Mouse (Mus musculus) limb, embryonic 12.5 days (tissue): ENCODE results near the gene Bcl2l12. TPM values are rescaled to one million over a fixed set of nuclear protein-coding genes. Genes with fewer than 3 reads are reported as not detected.

Experiments
- ATAC-seq: fragments of 200-750 bp; cut with Nextera tagmentation; 2 replicates; pipeline ENCODE4 v1.8.0; 2017; ENCODE audit warnings: low read depth, moderate TSS enrichment; ENCODE audit not compliant: insufficient number of reproducible peaks, insufficient read depth, low FRiP score, low TSS enrichment
- H3K27ac ChIP-seq: fragments of 300-500 bp; sonication (generic); 2 replicates; pipeline ENCODE4 v1.5.1; 2016; ENCODE audit warnings: mild to moderate bottlenecking, moderate library complexity
- H3K27me3 ChIP-seq: fragments of 300-500 bp; sonication (generic); 2 replicates; pipeline ENCODE4 v1.6.1; 2016; ENCODE audit warnings: mild to moderate bottlenecking, moderate library complexity
- H3K36me3 ChIP-seq: fragments of 300-500 bp; sonication (generic); 2 replicates; pipeline ENCODE4 v1.6.1; 2016; ENCODE audit warnings: mild to moderate bottlenecking, moderate library complexity
- H3K4me1 ChIP-seq: fragments of 300-500 bp; sonication (generic); replicated peaks from 2 replicates; pipeline ENCODE4 v1.6.1; 2016
- H3K4me2 ChIP-seq: fragments of 300-500 bp; sonication (generic); 2 replicates; pipeline ENCODE4 v1.6.1; 2016; ENCODE audit warnings: mild to moderate bottlenecking, moderate library complexity
- H3K4me3 ChIP-seq: fragments of 300-500 bp; sonication (generic); replicated peaks from 2 replicates; pipeline ENCODE4 v1.5.1; 2016; ENCODE audit warnings: mild to moderate bottlenecking
- H3K9ac ChIP-seq: fragments of 300-500 bp; sonication (generic); replicated peaks from 2 replicates; pipeline ENCODE4 v1.6.1; 2016; ENCODE audit warnings: mild to moderate bottlenecking, moderate library complexity
- H3K9me3 ChIP-seq: fragments of 300-500 bp; sonication (generic); 2 replicates; pipeline ENCODE4 v1.6.1; 2016; ENCODE audit warnings: mild to moderate bottlenecking, moderate library complexity
- WGBS: fragments of 180-500 bp; shearing (Covaris S2); methylation state at CpG from one replicate; pipeline ENCODE4 v1.1.7; 2016; 5-methylcytosine and 5-hydroxymethylcytosine counted together
- polyA plus RNA-seq: library from polyadenylated mRNA; unstranded; fragments of >200 nt; fragmentation: Nextera tagmentation; extraction: Ambion mirVana; gene quantifications from 2 replicates; pipeline ENCODE4 v1.2.1, GENCODE M21; 2016

Bcl2l12 gene
- polyA plus RNA-seq, 1 experiment from 2014 or later, result 96.8 TPM

DNA sequence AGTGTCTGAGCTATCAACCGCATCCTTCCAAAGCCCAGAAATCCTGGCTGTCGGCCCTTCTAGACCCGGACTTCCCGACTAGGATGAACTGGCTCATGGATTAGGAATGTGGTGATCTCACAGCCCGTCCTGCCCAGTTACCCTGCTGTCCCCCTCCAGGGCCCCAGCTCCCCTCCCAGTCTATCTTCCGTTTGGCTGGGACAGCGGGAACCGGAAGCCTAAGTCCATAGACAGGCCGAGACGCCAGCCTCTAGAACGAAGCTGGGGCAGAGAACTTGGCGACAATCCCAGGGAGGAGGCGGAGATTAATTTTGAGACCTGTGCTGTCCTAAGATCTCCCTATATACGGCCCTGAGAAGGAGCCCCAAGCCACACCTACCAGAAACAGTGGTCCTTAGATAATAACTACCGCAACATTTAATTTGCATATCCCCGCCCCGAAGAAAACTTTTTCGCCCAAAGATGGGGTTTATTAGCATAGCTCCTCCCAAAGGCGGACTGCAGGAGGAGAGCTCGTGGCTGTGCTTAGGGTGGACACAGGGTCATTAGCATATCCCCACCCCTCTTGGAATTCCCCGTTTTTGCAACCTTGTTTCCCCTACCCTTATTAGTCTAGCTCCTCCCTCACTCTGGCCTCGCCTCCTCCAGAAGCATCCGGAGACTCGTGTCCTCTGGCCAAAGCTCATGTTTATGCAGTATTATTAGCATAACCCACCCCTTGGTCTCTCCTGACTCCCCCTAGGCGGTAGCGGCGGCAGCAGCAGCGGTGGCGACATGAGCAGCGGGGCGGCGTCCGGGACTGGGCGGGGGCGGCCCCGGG lies 18.9 kb upstream of the Bcl2l12 start, which contains the start of gene Rras:
Rras (plus strand) TSS at position 720 of the 820 bp plus-strand sequence.
- Histone ChIP-seq H3K27me3 (peaks cover 12% of the 10 kb centered on the region; the same call in 1 of the 2 replicates), H3K9ac (peak within 1 kb of the TSS; percentile 70), H3K4me3 (peak within 1 kb of the TSS; percentile 89), H3K4me2 (peak within 1 kb of the TSS; percentile 85), H3K27ac (peak within 1 kb of the TSS; percentile 92), H3K4me1 (peaks cover 35% of the 10 kb centered on the region), H3K36me3 (peaks cover 16% of the 10 kb centered on the region), H3K9me3 (no peaks in the 10 kb centered on the region)
- 1% methylated on average over 36 of the region's 36 CpGs for WGBS
- peak; percentile 92 for ATAC-seq

DNA sequence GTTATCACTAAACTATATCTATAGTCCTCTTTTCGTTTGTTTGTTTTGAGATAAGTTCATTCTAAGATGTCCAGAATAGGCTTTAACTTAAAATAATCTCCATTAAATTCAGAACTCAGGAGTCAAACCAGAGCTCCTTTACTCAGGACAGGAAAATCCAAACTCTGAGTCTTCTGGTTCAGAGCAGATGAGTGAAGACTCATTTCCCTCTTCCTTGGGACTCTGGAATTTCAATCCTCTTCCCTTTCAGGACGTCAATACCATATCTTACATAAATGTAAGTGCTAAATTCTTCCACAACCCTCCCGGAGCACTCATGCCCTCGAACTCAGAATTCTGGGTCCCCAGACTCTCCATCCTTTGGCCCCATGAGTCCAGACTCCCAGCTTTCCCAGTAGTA lies 18.2 kb upstream of the Bcl2l12 start:
- no peak for ATAC-seq
- WGBS, result 2% methylated on average over 4 of the region's 4 CpGs
- H3K36me3 ChIP-seq, result peaks cover 23% of the 10 kb centered on the region

GRCm38 (mm10) chr7:45015957-45016612 lies 17.6 kb upstream of the Bcl2l12 start, which contains the start of gene Scaf1:
Scaf1 (minus strand) TSS chr7:45016363.
- peak; percentile 90 for ATAC-seq
- under 1% methylated on average over 67 of the region's 69 CpGs for WGBS
- Histone ChIP-seq H3K27ac (peak within 1 kb of the TSS; percentile 92), H3K36me3 (peaks cover 30% of the 10 kb centered on the region), H3K4me3 (peak within 1 kb of the TSS; percentile 89), H3K9ac (peak within 1 kb of the TSS; percentile 94), H3K9me3 (no peaks in the 10 kb centered on the region), H3K4me1 (peaks cover 35% of the 10 kb centered on the region), H3K4me2 (peak within 1 kb of the TSS; percentile 85), H3K27me3 (peaks cover 12% of the 10 kb centered on the region; the same call in 1 of the 2 replicates)

More for the DNA sequence above, 18.2 kb upstream of the Bcl2l12 start:
- peaks cover 12% of the 10 kb centered on the region; the same call in 1 of the 2 replicates for H3K27me3 ChIP-seq
- H3K9ac ChIP-seq, result no peak overlapping the region; the same call in 1 of the 2 replicates
- peak overlapping the region; percentile 92 for H3K27ac ChIP-seq
- H3K4me1 ChIP-seq, result peaks cover 35% of the 10 kb centered on the region
- peak overlapping the region; percentile 89 for H3K4me3 ChIP-seq
- no peaks in the 10 kb centered on the region for H3K9me3 ChIP-seq
- H3K4me2 ChIP-seq, result peak overlapping the region; percentile 85

GRCm38 (mm10) chr7:45015344-45015956 lies 16.9 kb upstream of the Bcl2l12 start:
- 2% methylated on average over 20 of the region's 20 CpGs for WGBS
- no peak for ATAC-seq

GRCm38 (mm10) chr7:45014096-45014451 lies 15.6 kb upstream of the Bcl2l12 start:
- Histone ChIP-seq H3K4me2 (no peak overlapping the region), H3K36me3 (peaks cover 50% of the 10 kb centered on the region), H3K9me3 (no peaks in the 10 kb centered on the region), H3K4me1 (peaks cover 27% of the 10 kb centered on the region), H3K27ac (no peak overlapping the region), H3K9ac (no peak overlapping the region), H3K4me3 (no peak overlapping the region; the same call in 1 of the 2 replicates), H3K27me3 (0 out of 2 replicates have a peak, but pooled peaks cover 3% of the 10 kb centered on the region)
- no peak for ATAC-seq
- WGBS, result 99% methylated on average over 3 of the region's 3 CpGs

More at GRCm38 (mm10) chr7:45015344-45015956, 16.9 kb upstream of the Bcl2l12 start:
- Histone ChIP-seq H3K4me1 (peaks cover 35% of the 10 kb centered on the region), H3K9ac (peak overlapping the region; percentile 94), H3K27ac (peak overlapping the region; percentile 86), H3K27me3 (peaks cover 12% of the 10 kb centered on the region; the same call in 1 of the 2 replicates), H3K4me2 (peak overlapping the region; percentile 85), H3K4me3 (peak overlapping the region; percentile 89), H3K36me3 (peaks cover 36% of the 10 kb centered on the region), H3K9me3 (no peaks in the 10 kb centered on the region)

DNA sequence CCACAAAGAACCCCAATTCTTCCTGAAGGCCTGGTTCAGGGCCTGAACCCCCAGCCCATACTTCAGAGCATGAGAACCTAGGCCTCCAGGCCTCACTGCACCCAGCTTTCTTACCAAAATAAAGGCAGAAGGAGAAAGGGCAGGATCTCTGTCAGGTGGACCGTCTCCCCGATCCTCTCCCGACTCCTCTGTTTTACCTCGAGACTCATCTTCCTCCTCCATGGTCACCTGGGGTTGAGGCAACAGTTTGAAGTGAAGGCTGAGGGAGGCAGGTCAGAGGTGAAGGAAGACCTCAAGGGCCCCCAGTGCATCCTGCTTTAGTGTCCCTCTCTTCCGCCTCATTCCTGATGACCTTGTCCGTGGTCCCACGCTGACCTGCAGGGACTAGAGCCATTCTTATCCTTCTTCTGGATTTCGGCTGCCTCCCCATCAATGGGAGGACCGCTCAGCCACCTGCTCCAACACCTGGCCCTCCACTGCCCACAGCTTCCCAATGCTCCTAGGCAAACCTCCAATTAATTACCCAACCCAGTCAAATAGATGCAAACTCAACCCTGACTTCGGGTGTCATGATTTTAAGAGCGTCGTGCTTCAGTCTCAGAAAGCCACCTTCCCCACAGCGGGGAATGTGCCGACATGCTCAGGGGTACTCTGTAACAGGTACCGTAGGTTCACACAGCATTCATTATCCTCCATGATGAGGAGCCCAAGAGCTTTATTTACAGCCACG lies 15.0 kb upstream of the Bcl2l12 start:
- Histone ChIP-seq H3K36me3 (peaks cover 55% of the 10 kb centered on the region), H3K9me3 (no peaks in the 10 kb centered on the region), H3K4me1 (peaks cover 23% of the 10 kb centered on the region), H3K4me3 (no peak overlapping the region), H3K4me2 (no peak overlapping the region), H3K27ac (no peak overlapping the region), H3K9ac (0 out of 2 replicates have a peak overlapping the region, but pooled peaks have one; percentile 12), H3K27me3 (no peaks in the 10 kb centered on the region)
- 95% methylated on average over 16 of the region's 16 CpGs for WGBS
- no peak for ATAC-seq

DNA sequence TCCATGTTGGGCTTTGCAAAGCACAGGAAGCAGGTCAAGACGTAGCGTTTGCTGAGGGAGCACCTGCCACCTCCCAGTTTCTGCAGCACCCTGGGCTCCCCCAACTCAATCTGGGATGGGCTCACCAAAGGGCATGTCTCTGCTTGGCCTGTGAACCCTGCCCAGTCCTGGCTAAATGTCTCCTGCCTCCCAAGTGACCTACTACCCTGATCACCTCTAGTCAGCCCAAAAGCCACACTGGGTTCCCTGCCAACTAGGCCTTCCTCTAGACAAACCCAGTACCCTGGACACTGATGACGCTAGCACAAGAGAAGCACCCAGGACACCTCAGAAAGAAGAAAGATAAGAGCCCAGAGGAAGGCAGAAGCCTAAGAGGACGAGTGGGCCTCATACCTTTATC lies 14.3 kb upstream of the Bcl2l12 start:
- Histone ChIP-seq H3K36me3 (peaks cover 62% of the 10 kb centered on the region), H3K4me1 (peaks cover 17% of the 10 kb centered on the region), H3K27me3 (no peaks in the 10 kb centered on the region), H3K4me3 (no peak overlapping the region), H3K9me3 (no peaks in the 10 kb centered on the region), H3K27ac (no peak overlapping the region), H3K4me2 (no peak overlapping the region), H3K9ac (no peak overlapping the region)
- ATAC-seq, result no peak
- WGBS, result 86% methylated on average over 4 of the region's 4 CpGs

DNA sequence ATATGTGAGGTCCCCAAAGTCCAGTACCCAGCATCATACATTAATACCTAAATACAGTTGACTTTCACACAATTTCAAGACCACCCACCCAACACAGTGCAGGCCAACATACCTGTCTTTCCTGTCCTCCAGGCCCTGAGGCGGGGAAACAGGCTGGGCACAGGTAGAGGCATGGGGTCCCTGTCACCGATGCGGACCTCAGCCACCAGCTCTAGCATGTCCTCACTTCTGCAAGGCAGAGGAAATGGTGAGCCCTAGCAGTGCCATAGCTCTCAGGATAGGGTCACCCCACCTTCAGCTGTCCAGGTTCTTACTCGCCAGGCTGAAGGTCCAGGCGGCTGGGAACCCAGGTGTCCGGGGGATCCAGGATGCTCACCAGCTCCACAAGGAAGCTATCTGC lies 13.5 kb upstream of the Bcl2l12 start:
- no peak overlapping the region for H3K4me3 ChIP-seq
- peaks cover 71% of the 10 kb centered on the region for H3K36me3 ChIP-seq
- H3K9ac ChIP-seq, result no peak overlapping the region
- H3K27ac ChIP-seq, result no peak overlapping the region
- no peaks in the 10 kb centered on the region for H3K9me3 ChIP-seq
- no peak overlapping the region for H3K4me2 ChIP-seq
- ATAC-seq, result no peak
- H3K4me1 ChIP-seq, result peaks cover 15% of the 10 kb centered on the region
- no peaks in the 10 kb centered on the region for H3K27me3 ChIP-seq
- WGBS, result 92% methylated on average over 6 of the region's 6 CpGs

DNA sequence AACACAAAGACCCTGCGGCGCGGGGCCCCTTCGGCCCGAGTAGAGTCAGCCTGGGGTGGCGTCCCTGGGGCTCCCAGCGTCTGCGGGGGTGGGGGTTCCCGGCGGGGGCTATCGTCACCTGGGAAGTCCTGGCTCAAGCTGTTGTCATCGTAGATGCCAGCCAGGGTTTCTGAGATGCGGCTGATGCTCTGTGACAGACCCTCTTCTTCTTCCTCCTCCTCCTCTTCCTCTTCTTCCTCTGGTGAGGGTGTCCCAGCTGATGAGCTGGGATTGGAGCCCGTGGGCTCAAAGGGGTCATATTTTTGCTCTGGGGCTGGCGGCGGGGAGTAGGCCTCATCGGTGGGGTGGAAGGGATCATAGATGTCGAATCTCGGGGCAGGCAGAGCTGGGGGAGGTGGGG lies 9.9 kb upstream of the Bcl2l12 start:
- H3K4me2 ChIP-seq, result no peak overlapping the region
- 95% methylated on average over 19 of the region's 19 CpGs for WGBS
- no peak overlapping the region for H3K4me3 ChIP-seq
- no peaks in the 10 kb centered on the region for H3K27me3 ChIP-seq
- ATAC-seq, result no peak
- no peak overlapping the region for H3K27ac ChIP-seq
- H3K4me1 ChIP-seq, result peaks cover 10% of the 10 kb centered on the region; the same call in 1 of the 2 replicates
- H3K9me3 ChIP-seq, result no peaks in the 10 kb centered on the region
- H3K9ac ChIP-seq, result no peak overlapping the region
- peaks cover 100% of the 10 kb centered on the region for H3K36me3 ChIP-seq

DNA sequence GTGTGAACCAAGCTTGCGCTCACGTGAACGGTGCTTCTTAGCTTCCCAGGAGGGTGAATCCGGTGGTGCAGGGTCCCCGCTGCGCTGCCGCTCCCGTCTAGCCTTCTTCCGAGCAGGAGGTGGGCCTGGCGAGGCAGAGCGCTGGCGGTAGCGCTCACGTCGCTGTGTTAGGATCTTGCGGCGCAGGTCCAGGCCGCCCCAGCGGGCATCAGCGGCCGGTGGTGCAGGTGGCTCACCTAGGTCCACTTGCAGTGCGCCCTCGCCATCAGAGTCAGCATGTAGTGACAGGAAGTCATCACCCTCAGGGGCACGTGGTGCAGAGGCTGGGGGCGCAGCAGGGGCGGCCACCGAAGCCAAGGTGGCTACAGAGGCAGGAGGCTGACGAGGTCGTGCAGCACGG lies 9.3 kb upstream of the Bcl2l12 start:
- Histone ChIP-seq H3K9me3 (no peaks in the 10 kb centered on the region), H3K27me3 (no peaks in the 10 kb centered on the region), H3K4me1 (peaks cover 10% of the 10 kb centered on the region; the same call in 1 of the 2 replicates), H3K4me3 (no peak overlapping the region), H3K9ac (no peak overlapping the region), H3K27ac (no peak overlapping the region), H3K4me2 (no peak overlapping the region), H3K36me3 (peaks cover 100% of the 10 kb centered on the region)
- 96% methylated on average over 30 of the region's 30 CpGs for WGBS
- ATAC-seq, result no peak
